ENCODE assay signal across 8 mouse cellular contexts in the genomic region with DNA sequence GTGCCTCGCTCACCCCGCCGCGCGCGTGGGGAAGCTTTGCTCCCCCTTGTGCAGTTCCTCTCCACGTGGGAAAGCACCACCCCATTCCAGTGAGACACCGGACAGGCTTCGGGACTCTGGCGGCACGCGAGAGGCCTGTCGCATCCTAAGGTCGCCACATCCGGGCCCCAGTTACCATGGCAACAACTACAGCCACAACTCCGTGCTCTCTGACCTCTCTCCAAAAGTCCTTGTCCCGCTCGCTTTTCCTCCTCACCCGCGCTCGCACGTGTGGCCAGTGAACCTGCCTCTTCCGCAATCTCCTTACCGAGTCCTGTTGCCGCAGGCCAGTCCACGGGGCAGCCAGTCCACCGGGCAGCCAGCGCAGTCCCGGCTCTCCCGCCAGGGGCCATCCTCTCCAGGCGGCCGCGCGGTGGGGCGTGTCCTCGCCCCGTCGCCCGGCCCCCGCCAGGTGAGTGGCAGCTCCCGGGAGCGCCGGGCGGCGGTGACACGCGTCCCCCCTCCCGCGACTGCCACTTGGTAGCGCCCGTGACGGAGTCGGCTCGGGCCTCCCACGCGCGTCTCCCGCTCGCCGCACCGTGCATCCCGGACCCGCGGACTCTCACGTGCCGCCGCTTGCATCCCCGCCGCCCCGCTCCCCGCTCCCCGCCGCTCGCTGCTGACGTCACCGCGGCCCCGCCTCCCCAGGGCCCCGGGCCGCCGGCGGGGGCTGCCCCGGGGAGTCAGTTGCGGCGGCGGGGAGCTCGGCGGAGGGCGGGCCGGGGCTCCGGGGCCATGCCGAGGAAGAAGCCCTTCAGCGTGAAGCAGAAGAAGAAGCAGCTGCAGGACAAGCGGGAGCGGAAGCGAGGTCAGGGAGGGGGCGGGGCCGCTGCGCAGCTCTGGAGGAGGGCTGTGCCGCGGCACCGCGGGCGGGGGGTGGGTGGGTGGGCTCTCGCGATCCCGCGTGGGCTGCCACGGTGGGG. TPM values are rescaled to one million over a fixed set of nuclear protein-coding genes. Genes with fewer than 3 reads are reported as not detected.
A peak's percentile ranks its signal among the peaks of the same experiment; 100 is the strongest.
DNase-seq lines count a peak whose midpoint lies in the region; ATAC-seq and TF ChIP-seq lines count a peak whose summit lies in the region.

TSS of gene Gnl1 (plus strand) at position 451 of the 962 bp plus-strand sequence.
TSS of gene Prr3 (minus strand) at position 836 of the 962 bp plus-strand sequence.

- peak within 1 kb of the TSS; percentile 97 for H3K27ac ChIP-seq in forebrain, postnatal 0 days (ENCODE audit: low read depth, low read length)
- peak within 1 kb of the TSS; percentile 98 for H3K27ac ChIP-seq in lung, embryonic 15.5 days

- no peak for TF ChIP-seq CTCF in G1E (IDR thresholded peaks at IDR 0.05; ENCODE audit: low read depth, low read length)
- 0 out of 2 replicates have a peak, but pooled peaks have one; percentile 14 for TF ChIP-seq CTCF in forebrain, postnatal 0 days (IDR thresholded peaks at IDR 0.05; ENCODE audit: low read depth)

- WGBS in forebrain, postnatal 0 days = under 1% methylated on average over 94 of the region's 109 CpGs
- WGBS in lung, embryonic 15.5 days = under 1% methylated on average over 93 of the region's 109 CpGs

- H3K4me1 ChIP-seq in G1E (ENCODE audit: insufficient read depth, low read depth, low read length) = peaks cover 45% of the 10 kb centered on the region
- no peaks in the 10 kb centered on the region for H3K4me1 ChIP-seq in forebrain, postnatal 0 days (ENCODE audit: insufficient read depth)
- H3K4me1 ChIP-seq in lung, embryonic 15.5 days = peaks cover 18% of the 10 kb centered on the region

- H3K9ac ChIP-seq in forebrain, postnatal 0 days = peak within 1 kb of the TSS; percentile 83
- H3K9ac ChIP-seq in lung, embryonic 15.5 days = peak within 1 kb of the TSS; percentile 80

- peak; percentile 88 for DNase-seq in G1E (ENCODE audit: low spot score)
- peak; percentile 87 to 94 for DNase-seq in cerebellum, adult 18-20 months
- peak; percentile 94 for DNase-seq in forebrain, postnatal 0 days
- peak; percentile 89 for DNase-seq in heart, postnatal 4 days
- peak; percentile 91 to 94 for DNase-seq in layer of hippocampus, adult 8-10 months (ENCODE audit: low spot score in 2 of 2)
- DNase-seq in ovary, adult 18-20 months (ENCODE audit: low spot score) = peak; percentile 84
- peak; percentile 87 for DNase-seq in thymus, postnatal 0 days (ENCODE audit: low spot score)

- H3K27me3 ChIP-seq in G1E (ENCODE audit: insufficient read depth, low read length) = no peaks in the 10 kb centered on the region
- no peaks in the 10 kb centered on the region for H3K27me3 ChIP-seq in forebrain, postnatal 0 days (ENCODE audit: insufficient read depth, low read length)
- no peaks in the 10 kb centered on the region for H3K27me3 ChIP-seq in lung, embryonic 15.5 days

- H3K9me3 ChIP-seq in G1E (replicated peaks) = no peaks in the 10 kb centered on the region
- H3K9me3 ChIP-seq in forebrain, postnatal 0 days (ENCODE audit: low read length) = no peaks in the 10 kb centered on the region
- no peaks in the 10 kb centered on the region for H3K9me3 ChIP-seq in lung, embryonic 15.5 days

- H3K36me3 ChIP-seq in G1E (replicated peaks) = peaks cover 74% of the 10 kb centered on the region
- peaks cover 38% of the 10 kb centered on the region for H3K36me3 ChIP-seq in forebrain, postnatal 0 days (ENCODE audit: insufficient read depth)
- peaks cover 33% of the 10 kb centered on the region for H3K36me3 ChIP-seq in lung, embryonic 15.5 days

- H3K4me3 ChIP-seq in G1E (ENCODE audit: low read depth, low read length) = peak within 1 kb of the TSS; percentile 94
- H3K4me3 ChIP-seq in forebrain, postnatal 0 days (ENCODE audit: low read depth, low read length) = peak within 1 kb of the TSS; percentile 81
- peak within 1 kb of the TSS; percentile 90 for H3K4me3 ChIP-seq in lung, embryonic 15.5 days

- peak; percentile 70 for ATAC-seq in G1E (ENCODE audit: extremely low read depth, insufficient number of reproducible peaks, low FRiP score, poor library complexity, severe bottlenecking)
- ATAC-seq in forebrain, postnatal 0 days = peak; percentile 78
- ATAC-seq in lung, embryonic 15.5 days (ENCODE audit: borderline replicate concordance, extremely low read depth, low FRiP score, low TSS enrichment) = peak; percentile 87

- H3K4me2 ChIP-seq in forebrain, postnatal 0 days (ENCODE audit: low read depth) = peak within 1 kb of the TSS; percentile 86
- H3K4me2 ChIP-seq in lung, embryonic 15.5 days = peak within 1 kb of the TSS; percentile 78

RNA-seq across cellular contexts. Expression of gene Gnl1, which starts in this region (rescaled TPM):
- total RNA-seq in G1E (2014; fragmentation: Nextera tagmentation) = 18.5 and 22.9 TPM in 2 replicates
- 28.6 and 29.5 TPM in 2 replicates for total RNA-seq in G1E (2017)
- 120 and 121 TPM in 2 replicates for polyA plus RNA-seq in G1E (2012)
- 86.2 and 115 TPM in 2 replicates for total RNA-seq in forebrain, postnatal 0 days (2014; rRNA removed)
- 63.1 and 83.4 TPM in 2 replicates for polyA plus RNA-seq in forebrain, postnatal 0 days (2015; fragmentation: Nextera tagmentation; extraction: Ambion mirVana)
- total RNA-seq in heart, postnatal 4 days (2021) = 10 to 100 TPM; 38.4 to 38.6 TPM
- 100 to 1,000 TPM; 135 to 141 (median 138) TPM for total RNA-seq in layer of hippocampus, adult 8-10 months (2022)
- 49.4 and 50.3 TPM in 2 replicates for polyA plus RNA-seq in lung, embryonic 15.5 days (2015; fragmentation: Nextera tagmentation; extraction: Ambion mirVana)
- 38.6 and 42.4 TPM in 2 replicates for polyA plus RNA-seq in thymus, postnatal 0 days (2015; fragmentation: Nextera tagmentation; extraction: Ambion mirVana)

RNA-seq across cellular contexts. Expression of gene Prr3, which starts in this region (rescaled TPM):
- 38.6 and 49.4 TPM in 2 replicates for total RNA-seq in G1E (2014; fragmentation: Nextera tagmentation)
- total RNA-seq in G1E (2017) = 11.4 and 15.6 TPM in 2 replicates
- 30.1 and 33.1 TPM in 2 replicates for polyA plus RNA-seq in G1E (2012)
- 38.4 and 49.8 TPM in 2 replicates for total RNA-seq in forebrain, postnatal 0 days (2014; rRNA removed)
- polyA plus RNA-seq in forebrain, postnatal 0 days (2015; fragmentation: Nextera tagmentation; extraction: Ambion mirVana) = 83.1 and 93.9 TPM in 2 replicates
- total RNA-seq in heart, postnatal 4 days (2021) = 10 to 100 TPM; 12.9 TPM
- 10 to 100 TPM; 40.5 to 52.4 (median 45.4) TPM for total RNA-seq in layer of hippocampus, adult 8-10 months (2022)
- polyA plus RNA-seq in lung, embryonic 15.5 days (2015; fragmentation: Nextera tagmentation; extraction: Ambion mirVana) = 29.3 and 32.4 TPM in 2 replicates
- 22.0 TPM in 2 replicates for polyA plus RNA-seq in thymus, postnatal 0 days (2015; fragmentation: Nextera tagmentation; extraction: Ambion mirVana)

Comparison
In these comparisons a context has a peak if more than half of its experiments do, and no peak if none do; other contexts are left out.
1. Peak in every context shown above with its lines: DNase-seq, ATAC-seq, H3K4me3 ChIP-seq and H3K27ac ChIP-seq.